Mouse (Mus musculus) megakaryocyte, embryonic 14.5 days (primary cell): ENCODE results near the gene Ddx46.

Experiments used
- FLI1 ChIP-seq: IDR thresholded peaks from 2 replicates; pipeline ENCODE4 v1.6.1; 2012; ENCODE audit warnings: low read length, inconsistent platforms, mixed read lengths
- GATA1 ChIP-seq: IDR thresholded peaks from 3 replicates; pipeline ENCODE4 v1.6.1; 2012; ENCODE audit warnings: mixed read lengths, low read length, inconsistent platforms, borderline replicate concordance

DNA sequence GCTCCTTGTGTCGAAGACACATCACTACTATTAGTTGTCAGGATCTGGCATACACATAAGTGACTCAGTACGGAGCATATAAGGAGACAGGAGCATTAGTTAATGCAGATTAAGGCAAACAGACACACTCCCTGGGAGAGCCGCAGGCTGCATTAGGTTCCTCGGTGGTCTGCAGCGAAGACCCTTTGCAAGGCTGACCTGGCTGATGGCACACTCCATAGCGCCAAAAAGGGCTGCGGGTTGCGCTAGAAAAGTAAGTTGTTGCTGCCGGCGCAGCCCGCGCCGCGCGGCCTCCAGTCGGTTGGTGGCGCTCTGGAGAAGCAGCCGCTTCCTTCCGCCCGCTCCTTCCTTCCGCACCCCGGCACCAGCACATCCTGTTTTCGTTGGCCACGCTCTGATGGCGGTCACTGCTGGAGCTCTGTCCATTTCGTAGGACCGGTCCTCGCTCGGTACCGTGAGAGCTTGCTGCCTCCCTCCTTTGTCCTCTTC, at the start of gene Ddx46:
- TF ChIP-seq FLI1 (peak; percentile 88; the same call in 1 of the 2 replicates), GATA1 (no peak)
